Mouse (Mus musculus) MEL (cell line): ENCODE data around the gene Zfp128. TPM values are rescaled to one million over a fixed set of nuclear protein-coding genes. Genes with fewer than 3 reads are reported as not detected.

Source experiments
- DNase-seq: peaks from one replicate; pipeline ENCODE4 v3.0.0; 2011; ENCODE audit warnings: low read depth, low spot score
- H3K27ac ChIP-seq: 2 replicates; pipeline ENCODE4 v1.5.1; 2012; ENCODE audit warnings: low read depth, mild to moderate bottlenecking, control low read depth, low read length, moderate library complexity; ENCODE audit not compliant: control insufficient read depth
- H3K27me3 ChIP-seq, 2 experiments: fragments of 150-350 bp in 1 of 2; sonication (generic) in 1 of 2; 2 replicates each; pipeline ENCODE4 v1.6.1; 2012; ENCODE audit warnings: low read length in 2 of 2, mild to moderate bottlenecking in 2 of 2, improper control_type of control experiment in 1 of 2, moderate library complexity in 1 of 2; ENCODE audit not compliant: insufficient read depth in 2 of 2, control insufficient read depth in 1 of 2
- H3K36me3 ChIP-seq, 2 experiments: 2 replicates each; pipeline ENCODE4 v1.6.1; 2012 to 2014; ENCODE audit warnings: low read length in 2 of 2, improper control_type of control experiment in 1 of 2, inconsistent platforms in 1 of 2, mild to moderate bottlenecking in 1 of 2; ENCODE audit not compliant: insufficient read depth in 2 of 2, control insufficient read depth in 1 of 2
- H3K4me1 ChIP-seq, 2 experiments: fragments of 150-350 bp in 1 of 2; sonication (generic) in 1 of 2; 2 replicates each; pipeline ENCODE4 v1.6.1; 2012; ENCODE audit warnings: low read length in 2 of 2, improper control_type of control experiment in 1 of 2, mild to moderate bottlenecking in 1 of 2; ENCODE audit not compliant: insufficient read depth in 2 of 2, control insufficient read depth in 1 of 2
- H3K4me3 ChIP-seq, 2 experiments: fragments of 150-350 bp in 1 of 2; sonication (generic) in 1 of 2; 2 replicates each; pipeline ENCODE4 v1.5.1; 2012; ENCODE audit warnings: low read depth in 2 of 2, low read length in 2 of 2, mild to moderate bottlenecking in 2 of 2, moderate library complexity in 2 of 2, control low read depth in 1 of 2, improper control_type of control experiment in 1 of 2; ENCODE audit not compliant: control insufficient read depth in 1 of 2, insufficient read depth in 1 of 2
- H3K79me2 ChIP-seq: 2 replicates; pipeline ENCODE4 v1.6.1; 2012; ENCODE audit warnings: mild to moderate bottlenecking, low read length, moderate library complexity; ENCODE audit not compliant: control insufficient read depth, poor library complexity, insufficient read depth
- H3K9ac ChIP-seq: 2 replicates; pipeline ENCODE4 v1.6.1; 2012; ENCODE audit warnings: low read depth, mild to moderate bottlenecking, control low read depth, low read length, moderate library complexity; ENCODE audit not compliant: control insufficient read depth, poor library complexity, severe bottlenecking
- H3K9me3 ChIP-seq: fragments of 150-350 bp; sonication (generic); replicated peaks from 2 replicates; pipeline ENCODE4 v1.6.1; 2012; ENCODE audit warnings: mild to moderate bottlenecking, low read length, improper control_type of control experiment, moderate library complexity; ENCODE audit not compliant: insufficient read depth
- BHLHE40 ChIP-seq: IDR thresholded peaks from 2 replicates; pipeline ENCODE4 v1.6.1; 2012; ENCODE audit warnings: low read depth, mild to moderate bottlenecking, inconsistent platforms, low read length, improper control_type of control experiment, borderline replicate concordance
- CHD1 ChIP-seq: IDR thresholded peaks from 2 replicates; pipeline ENCODE4 v1.6.1; 2012; ENCODE audit warnings: low read depth, mild to moderate bottlenecking, inconsistent platforms, low read length, improper control_type of control experiment
- CTCF ChIP-seq, 3 experiments: IDR thresholded peaks in 2 of 3; conservative IDR thresholded peaks in 1 of 3; 2 replicates each; pipeline ENCODE4 v1.5.1; 2011 to 2012; ENCODE audit warnings: low read length in 3 of 3, low read depth in 2 of 3, mild to moderate bottlenecking in 2 of 3, improper control_type of control experiment in 1 of 3, inconsistent platforms in 1 of 3, mixed read lengths in 1 of 3, moderate library complexity in 1 of 3; ENCODE audit not compliant: control insufficient read depth in 1 of 3, insufficient read depth in 1 of 3, poor library complexity in 1 of 3, severe bottlenecking in 1 of 3
- EP300 ChIP-seq, 2 experiments: IDR thresholded peaks; 2 replicates each; pipeline ENCODE4 v1.6.1; 2011; ENCODE audit warnings: improper control_type of control experiment in 2 of 2, low read length in 2 of 2, low read depth in 1 of 2, mild to moderate bottlenecking in 1 of 2
- ETS1 ChIP-seq: IDR thresholded peaks from 2 replicates; pipeline ENCODE4 v1.6.1; 2012; ENCODE audit warnings: low read depth, mild to moderate bottlenecking, inconsistent platforms, low read length, improper control_type of control experiment, moderate library complexity
- GABPA ChIP-seq: IDR thresholded peaks from 2 replicates; pipeline ENCODE4 v1.6.1; 2012; ENCODE audit warnings: low read depth, mild to moderate bottlenecking, inconsistent platforms, low read length, improper control_type of control experiment, moderate library complexity
- GATA1 ChIP-seq: IDR thresholded peaks from 2 replicates; pipeline ENCODE4 v1.6.1; 2011; ENCODE audit warnings: low read depth, low read length, improper control_type of control experiment
- HCFC1 ChIP-seq: IDR thresholded peaks from 2 replicates; pipeline ENCODE4 v1.6.1; 2012; ENCODE audit warnings: low read depth, mild to moderate bottlenecking, inconsistent platforms, low read length, improper control_type of control experiment, moderate library complexity
- JUND ChIP-seq: IDR thresholded peaks from 2 replicates; pipeline ENCODE4 v1.6.1; 2011; ENCODE audit warnings: low read depth, mild to moderate bottlenecking, improper control_type of control experiment, low read length
- MAFK ChIP-seq: IDR thresholded peaks from 2 replicates; pipeline ENCODE4 v1.6.1; 2011; ENCODE audit warnings: low read depth, mild to moderate bottlenecking, low read length, improper control_type of control experiment, borderline replicate concordance
- MAX ChIP-seq: IDR thresholded peaks from 2 replicates; pipeline ENCODE4 v1.6.1; 2011; ENCODE audit warnings: low read length, improper control_type of control experiment
- MEF2A ChIP-seq: IDR thresholded peaks from 2 replicates; pipeline ENCODE4 v1.6.1; 2014; ENCODE audit warnings: low read depth, mild to moderate bottlenecking, inconsistent platforms, low read length, improper control_type of control experiment; ENCODE audit not compliant: poor library complexity, insufficient replicate concordance, severe bottlenecking; ENCODE audit errors: extremely low read depth
- MYB ChIP-seq: IDR thresholded peaks from 2 replicates; pipeline ENCODE4 v1.6.1; 2011; ENCODE audit warnings: mild to moderate bottlenecking, low read depth, low read length, improper control_type of control experiment
- POLR2A ChIP-seq, 2 experiments: IDR thresholded peaks; 2 replicates each; pipeline ENCODE4 v1.6.1; 2011 to 2012; ENCODE audit warnings: low read length in 2 of 2, mild to moderate bottlenecking in 2 of 2, control low read depth in 1 of 2, improper control_type of control experiment in 1 of 2, low read depth in 1 of 2, moderate library complexity in 1 of 2; ENCODE audit not compliant: control insufficient read depth in 1 of 2, insufficient read depth in 1 of 2, poor library complexity in 1 of 2
- POLR2AphosphoS5 ChIP-seq: IDR thresholded peaks from 2 replicates; pipeline ENCODE4 v1.6.1; 2012; ENCODE audit warnings: low read depth, borderline replicate concordance, mild to moderate bottlenecking, inconsistent platforms, low read length, moderate library complexity, mixed read lengths
- RAD21 ChIP-seq: IDR thresholded peaks from 2 replicates; pipeline ENCODE4 v1.6.1; 2011; ENCODE audit warnings: mild to moderate bottlenecking, low read depth, low read length, improper control_type of control experiment
- RCOR1 ChIP-seq: IDR thresholded peaks from 2 replicates; pipeline ENCODE4 v1.6.1; 2012; ENCODE audit warnings: low read depth, mild to moderate bottlenecking, inconsistent platforms, low read length, improper control_type of control experiment
- SMC3 ChIP-seq: IDR thresholded peaks from 2 replicates; pipeline ENCODE4 v1.6.1; 2011; ENCODE audit warnings: low read depth, low read length, improper control_type of control experiment
- TBP ChIP-seq: IDR thresholded peaks from 2 replicates; pipeline ENCODE4 v1.8.0; 2011; ENCODE audit warnings: low read depth, low read length, improper control_type of control experiment
- TCF12 ChIP-seq: IDR thresholded peaks from 2 replicates; pipeline ENCODE4 v1.6.1; 2014; ENCODE audit warnings: low read depth, mild to moderate bottlenecking, inconsistent platforms, low read length, improper control_type of control experiment, moderate library complexity
- UBTF ChIP-seq: IDR thresholded peaks from 2 replicates; pipeline ENCODE4 v1.6.1; 2012; ENCODE audit warnings: low read depth, mild to moderate bottlenecking, inconsistent platforms, low read length, improper control_type of control experiment, moderate library complexity, borderline replicate concordance; ENCODE audit not compliant: insufficient read depth
- ZC3H11A ChIP-seq: IDR thresholded peaks from 2 replicates; pipeline ENCODE4 v1.6.1; 2012; ENCODE audit warnings: low read depth, mild to moderate bottlenecking, inconsistent platforms, low read length, improper control_type of control experiment
- ZNF384 ChIP-seq: IDR thresholded peaks from 2 replicates; pipeline ENCODE4 v1.6.1; 2012; ENCODE audit warnings: low read depth, mild to moderate bottlenecking, inconsistent platforms, low read length, improper control_type of control experiment
- polyA plus RNA-seq, 2 experiments: library from polyadenylated mRNA; stranded (reverse) in 1 of 2; unstranded in 1 of 2; fragments of >175 nt in 1 of 2; fragments of >200 nt in 1 of 2; gene quantifications; 2 replicates each; pipeline versions ENCODE4 v1.2.1 to v1.2.4; 2012; ENCODE audit warnings: low replicate concordance in 2 of 2, low read depth in 1 of 2; ENCODE audit not compliant: insufficient read length in 2 of 2, insufficient read depth in 1 of 2, missing spikeins in 1 of 2
- total RNA-seq: library from RNA; depleted of rRNA; stranded (reverse); fragments of 300-350 nt; gene quantifications from 2 replicates; pipeline ENCODE4 v1.2.3, GENCODE M21; 2012

Zfp128 gene
- total and polyA plus RNA-seq, 3 experiments: 1.1 to 1.5 TPM; not detected in 1

GRCm38 (mm10) chr7:12835779-12836178 is 45.2 kb upstream of the Zfp128 start (continued):
- TF ChIP-seq TCF12: no peak
- no peak for TF ChIP-seq MAX
- TF ChIP-seq POLR2AphosphoS5: no peak
- no peak for TF ChIP-seq UBTF
- TF ChIP-seq POLR2A (IDR thresholded peaks at IDR 0.05; ENCODE audit: control insufficient read depth in 1 of 2, insufficient read depth in 1 of 2, low read depth in 1 of 2, low read length in 2 of 2, poor library complexity in 1 of 2): no peak
- TF ChIP-seq EP300 (IDR thresholded peaks at IDR 0.05; ENCODE audit: low read depth in 1 of 2, low read length in 2 of 2): no peak
- TF ChIP-seq BHLHE40: 0 out of 2 replicates have a peak, but pooled peaks have one; percentile 15
- peak; percentile 59 for TF ChIP-seq ZNF384

GRCm38 (mm10) chr7:12874301-12874700 is 6.7 kb upstream of the Zfp128 start:
- no peak overlapping the region for H3K4me3 ChIP-seq
- TF ChIP-seq CTCF (IDR thresholded peaks at IDR 0.05 in 2 of 3, conservative IDR thresholded peaks at IDR 0.05 in 1 of 3; ENCODE audit: control insufficient read depth in 1 of 3, insufficient read depth in 1 of 3, low read depth in 2 of 3, low read length in 3 of 3, poor library complexity in 1 of 3, severe bottlenecking in 1 of 3) (peak in 2 of 3 experiments; percentile 27 to 65; a peak in 4 of 6 replicates), MAFK (no peak), CHD1 (no peak), SMC3 (peak; percentile 54), MAX (no peak), ETS1 (no peak), ZC3H11A (peak; percentile 30; the same call in 1 of the 2 replicates), BHLHE40 (no peak), RAD21 (peak; percentile 67)
- H3K27me3 ChIP-seq: no peaks in the 10 kb centered on the region
- H3K9me3 ChIP-seq: no peaks in the 10 kb centered on the region
- peak; percentile 68 for DNase-seq
- no peaks in the 10 kb centered on the region for H3K36me3 ChIP-seq
- H3K9ac ChIP-seq: no peak overlapping the region
- no peaks in the 10 kb centered on the region for H3K4me1 ChIP-seq
- H3K79me2 ChIP-seq: no peaks in the 10 kb centered on the region; the same call in 1 of the 2 replicates
- H3K27ac ChIP-seq: no peak overlapping the region

GRCm38 (mm10) chr7:12880036-12880435 is 941 bp upstream of the Zfp128 start:
- no peak overlapping the region for H3K27ac ChIP-seq
- no peak for TF ChIP-seq CTCF (IDR thresholded peaks at IDR 0.05 in 2 of 3, conservative IDR thresholded peaks at IDR 0.05 in 1 of 3; ENCODE audit: control insufficient read depth in 1 of 3, insufficient read depth in 1 of 3, low read depth in 2 of 3, low read length in 3 of 3, poor library complexity in 1 of 3, severe bottlenecking in 1 of 3)
- TF ChIP-seq EP300 (IDR thresholded peaks at IDR 0.05; ENCODE audit: low read depth in 1 of 2, low read length in 2 of 2): no peak
- TF ChIP-seq HCFC1: no peak
- TF ChIP-seq BHLHE40: no peak
- no peak for TF ChIP-seq GATA1
- TF ChIP-seq CHD1: no peak
- no peak for TF ChIP-seq ZNF384
- no peak for TF ChIP-seq JUND
- TF ChIP-seq ETS1: no peak
- TF ChIP-seq POLR2AphosphoS5: no peak
- no peak for TF ChIP-seq POLR2A (IDR thresholded peaks at IDR 0.05; ENCODE audit: control insufficient read depth in 1 of 2, insufficient read depth in 1 of 2, low read depth in 1 of 2, low read length in 2 of 2, poor library complexity in 1 of 2)
- no peak for TF ChIP-seq MEF2A
- no peak for TF ChIP-seq GABPA
- no peak for TF ChIP-seq MYB
- TF ChIP-seq RAD21: no peak
- TF ChIP-seq TBP: no peak
- TF ChIP-seq UBTF: no peak
- TF ChIP-seq RCOR1: no peak

More at GRCm38 (mm10) chr7:12880036-12880435, 941 bp upstream of the Zfp128 start:
- Histone ChIP-seq H3K4me3 (no peak overlapping the region), H3K9ac (no peak overlapping the region), H3K36me3 (no peaks in the 10 kb centered on the region), H3K9me3 (no peaks in the 10 kb centered on the region), H3K4me1 (no peaks in the 10 kb centered on the region; a peak in 2 of 4 replicates), H3K79me2 (no peaks in the 10 kb centered on the region; the same call in 1 of the 2 replicates), H3K27me3 (no peaks in the 10 kb centered on the region)
- no peak for DNase-seq
